Mouse (Mus musculus) ES-Bruce4 (cell line): Measurements from ENCODE around the gene Cenpj. TPM values are rescaled to one million over a fixed set of nuclear protein-coding genes. Genes with fewer than 3 reads are reported as not detected.
A peak's percentile ranks its signal among the peaks of the same experiment; 100 is the strongest.

Source experiments
- H3K27ac ChIP-seq: 2 replicates; pipeline ENCODE4 v1.5.1; 2012; ENCODE audit warnings: low read length, inconsistent platforms; ENCODE audit not compliant: insufficient read depth
- H3K27me3 ChIP-seq: 2 replicates; pipeline ENCODE4 v1.6.1; 2012; ENCODE audit warnings: mild to moderate bottlenecking, low read length, inconsistent platforms; ENCODE audit not compliant: control insufficient read depth, poor library complexity, insufficient read depth, severe bottlenecking
- H3K36me3 ChIP-seq: 2 replicates; pipeline ENCODE4 v1.6.1; 2012; ENCODE audit warnings: inconsistent platforms, mild to moderate bottlenecking, low read length, moderate library complexity; ENCODE audit not compliant: control insufficient read depth, poor library complexity, insufficient read depth, severe bottlenecking
- H3K4me1 ChIP-seq: one replicate; pipeline ENCODE4 v1.8.1; 2011; ENCODE audit warnings: low read length; ENCODE audit not compliant: control insufficient read depth, insufficient read depth
- H3K4me3 ChIP-seq: 2 replicates; pipeline ENCODE4 v1.5.1; 2011; ENCODE audit warnings: low read depth, mild to moderate bottlenecking, low read length
- H3K9ac ChIP-seq: 2 replicates; pipeline ENCODE4 v1.6.1; 2012; ENCODE audit warnings: low read depth, mild to moderate bottlenecking, inconsistent platforms; ENCODE audit not compliant: poor library complexity, severe bottlenecking
- H3K9me3 ChIP-seq: replicated peaks from 2 replicates; pipeline ENCODE4 v1.6.1; 2012; ENCODE audit warnings: mild to moderate bottlenecking, low read length, inconsistent platforms; ENCODE audit not compliant: control insufficient read depth, poor library complexity, insufficient read depth, severe bottlenecking
- CTCF ChIP-seq: IDR thresholded peaks from one replicate; pipeline ENCODE4 v1.8.1; 2011; ENCODE audit warnings: low read depth, low read length
- EP300 ChIP-seq: IDR thresholded peaks from 2 replicates; pipeline ENCODE4 v1.6.1; 2011; ENCODE audit warnings: low read depth, low read length; ENCODE audit not compliant: insufficient read depth
- POLR2A ChIP-seq: IDR thresholded peaks from one replicate; pipeline ENCODE4 v1.8.1; 2011; ENCODE audit warnings: low read length; ENCODE audit not compliant: insufficient read depth
- polyA plus RNA-seq: library from polyadenylated mRNA; stranded (reverse); fragments of >200 nt; gene quantifications from 2 replicates; pipeline ENCODE4 v1.2.4, GENCODE M21; 2011; ENCODE audit warnings: low read depth; ENCODE audit not compliant: missing spikeins, insufficient read depth, insufficient read length

The Cenpj gene
- polyA plus RNA-seq, 1 experiment = 18.5 TPM

- H3K36me3 ChIP-seq = no peaks in the 10 kb centered on the region
- TF ChIP-seq POLR2A (no peak), CTCF (no peak), EP300 (no peak)
Measured at GRCm38 (mm10) chr14:56544946-56545345, 30.3 kb downstream of the Cenpj start.

GRCm38 (mm10) chr14:56530788-56531187, 44.4 kb downstream of the Cenpj start:
- Histone ChIP-seq H3K27me3 (no peaks in the 10 kb centered on the region), H3K36me3 (no peaks in the 10 kb centered on the region; the same call in 1 of the 2 replicates), H3K4me3 (no peak overlapping the region), H3K4me1 (no peaks in the 10 kb centered on the region), H3K9ac (no peak overlapping the region), H3K27ac (no peak overlapping the region), H3K9me3 (no peaks in the 10 kb centered on the region)
- no peak for TF ChIP-seq CTCF
- TF ChIP-seq EP300 = no peak
- no peak for TF ChIP-seq POLR2A

More at GRCm38 (mm10) chr14:56544946-56545345, 30.3 kb downstream of the Cenpj start:
- H3K4me1 ChIP-seq = peaks cover 3% of the 10 kb centered on the region
- no peak overlapping the region for H3K27ac ChIP-seq
- H3K9ac ChIP-seq = no peak overlapping the region
- H3K9me3 ChIP-seq = no peaks in the 10 kb centered on the region
- H3K27me3 ChIP-seq = no peaks in the 10 kb centered on the region
- H3K4me3 ChIP-seq = no peak overlapping the region

GRCm38 (mm10) chr14:56514775-56515174, 60.5 kb downstream of the Cenpj start:
- TF ChIP-seq CTCF = no peak
- no peak for TF ChIP-seq EP300
- no peak for TF ChIP-seq POLR2A
- no peak overlapping the region for H3K4me3 ChIP-seq
- no peak overlapping the region for H3K27ac ChIP-seq
- H3K36me3 ChIP-seq = no peaks in the 10 kb centered on the region
- H3K9ac ChIP-seq = no peak overlapping the region
- no peaks in the 10 kb centered on the region for H3K4me1 ChIP-seq
- no peaks in the 10 kb centered on the region for H3K27me3 ChIP-seq
- no peaks in the 10 kb centered on the region for H3K9me3 ChIP-seq

GRCm38 (mm10) chr14:56512084-56512483, 63.1 kb downstream of the Cenpj start:
- Histone ChIP-seq H3K4me3 (no peak overlapping the region), H3K27ac (no peak overlapping the region), H3K9me3 (no peaks in the 10 kb centered on the region), H3K9ac (no peak overlapping the region), H3K4me1 (no peaks in the 10 kb centered on the region), H3K27me3 (no peaks in the 10 kb centered on the region), H3K36me3 (no peaks in the 10 kb centered on the region)
- TF ChIP-seq CTCF (peak; percentile 59), POLR2A (no peak)

GRCm38 (mm10) chr14:56506743-56507142, 68.5 kb downstream of the Cenpj start:
- H3K4me3 ChIP-seq = no peak overlapping the region
- H3K9me3 ChIP-seq = no peaks in the 10 kb centered on the region
- H3K9ac ChIP-seq = no peak overlapping the region
- no peaks in the 10 kb centered on the region for H3K36me3 ChIP-seq
- no peaks in the 10 kb centered on the region for H3K27me3 ChIP-seq
- H3K27ac ChIP-seq = no peak overlapping the region
- H3K4me1 ChIP-seq = no peaks in the 10 kb centered on the region
- TF ChIP-seq CTCF (no peak), EP300 (no peak), POLR2A (no peak)

GRCm38 (mm10) chr14:56502407-56502806, 72.8 kb downstream of the Cenpj start:
- Histone ChIP-seq H3K9me3 (no peaks in the 10 kb centered on the region), H3K4me1 (no peaks in the 10 kb centered on the region), H3K9ac (no peak overlapping the region), H3K36me3 (no peaks in the 10 kb centered on the region), H3K4me3 (no peak overlapping the region), H3K27ac (no peak overlapping the region), H3K27me3 (no peaks in the 10 kb centered on the region)
- TF ChIP-seq CTCF (no peak), EP300 (no peak), POLR2A (no peak)

- Histone ChIP-seq H3K9me3 (no peaks in the 10 kb centered on the region), H3K27ac (no peak overlapping the region), H3K27me3 (no peaks in the 10 kb centered on the region), H3K9ac (no peak overlapping the region), H3K4me3 (no peak overlapping the region), H3K36me3 (no peaks in the 10 kb centered on the region), H3K4me1 (no peaks in the 10 kb centered on the region)
- TF ChIP-seq CTCF (no peak), POLR2A (no peak), EP300 (no peak)
Measured at GRCm38 (mm10) chr14:56489806-56490205, 85.4 kb downstream of the Cenpj start.

Other genes starting within 250 kb of the Cenpj start
- gene Atp12a, start 210.4 kb downstream of the Cenpj start, polyA plus RNA-seq = 1.7 and 1.9 TPM in 2 replicates
- gene Rnf17, start 172.8 kb downstream of the Cenpj start, polyA plus RNA-seq = 70.2 and 70.7 TPM in 2 replicates
- gene Parp4, start 194 bp upstream of the Cenpj start, polyA plus RNA-seq = 12.7 and 13.7 TPM in 2 replicates
- gene Mphosph8, start 92.8 kb upstream of the Cenpj start, polyA plus RNA-seq = 124 and 129 TPM in 2 replicates
- gene Pspc1, start 202.9 kb upstream of the Cenpj start, polyA plus RNA-seq = 191 and 192 TPM in 2 replicates
- 41.9 and 43.8 TPM in 2 replicates for gene Zmym5, start 236.3 kb upstream of the Cenpj start, polyA plus RNA-seq